In the genomic region with DNA sequence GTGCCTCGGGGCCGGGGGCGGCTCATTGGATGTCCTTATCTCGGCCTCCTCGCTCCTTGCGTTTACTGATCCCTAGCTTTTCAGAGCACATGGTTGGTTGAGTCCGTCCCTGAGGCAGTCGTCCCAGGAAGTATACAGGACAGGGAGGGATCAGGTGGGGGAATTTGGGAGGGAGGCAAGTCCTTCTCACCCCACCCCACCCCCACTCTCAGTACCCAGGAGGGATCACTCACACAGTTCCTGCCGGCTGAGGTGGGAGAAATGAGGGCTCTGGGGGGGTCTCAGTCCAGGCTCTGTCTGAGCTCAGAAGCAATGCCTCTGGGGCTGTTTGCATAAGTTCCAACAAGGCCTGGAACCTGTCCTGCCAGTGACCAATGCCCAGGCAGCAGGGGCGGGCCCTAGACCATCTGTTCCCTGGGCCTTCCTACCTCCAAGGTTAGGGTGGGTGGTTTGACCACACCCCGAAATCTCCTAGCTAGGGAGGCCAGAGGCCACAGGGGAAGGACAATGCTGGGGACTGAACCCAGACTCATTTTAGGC, we compare ENCODE assay signal across 13 mouse cellular contexts. TPM values are rescaled to one million over a fixed set of nuclear protein-coding genes. Genes with fewer than 3 reads are reported as not detected.
DNase-seq lines count a peak whose midpoint lies in the region; ATAC-seq and TF ChIP-seq lines count a peak whose summit lies in the region.
"Had no signal": no experiment of that assay in that cellular context is flagged by ENCODE, and none has a peak within 500 bp of the region (broad histone marks: within the 10 kb centered on the region; RNA-seq: fewer than 3 reads in every experiment).

No protein-coding gene starts in this region.

- no peak overlapping the region for H3K4me3 ChIP-seq in heart, embryonic 12.5 days
- H3K4me3 ChIP-seq in ES-Bruce4 (ENCODE audit: low read depth, low read length) = peak overlapping the region; percentile 2; the same call in 1 of the 2 replicates
- no peak overlapping the region for H3K4me3 ChIP-seq in limb, embryonic 14.5 days (replicated peaks; ENCODE audit: low read length)
- H3K4me3 ChIP-seq in midbrain, postnatal 0 days (ENCODE audit: low read depth, low read length) = no peak overlapping the region
- H3K4me3 ChIP-seq: hindbrain, embryonic 10.5 days; midbrain, embryonic 12.5 days had no signal

- TF ChIP-seq POLR2A in ES-Bruce4 (IDR thresholded peaks at IDR 0.05; ENCODE audit: insufficient read depth, low read length) = no peak
- TF ChIP-seq POLR2A in limb, embryonic 14.5 days (IDR thresholded peaks at IDR 0.05; ENCODE audit: borderline replicate concordance, extremely low read depth, insufficient read depth, insufficient read length) = no peak

- no peak for DNase-seq in heart, adult 18-20 months
- DNase-seq in kidney, adult 18-20 months = peak; percentile 75
- DNase-seq in limb, embryonic 14.5 days (ENCODE audit: low spot score) = no peak
- no peak for DNase-seq in adrenal gland, postnatal 36 days
- DNase-seq in embryo, embryonic 9.5 days (ENCODE audit: extremely low spot score) = no peak
- DNase-seq in midbrain, postnatal 0 days (ENCODE audit: low spot score) = no peak
- DNase-seq: adrenal gland, adult 8-10 months; B cell, adult 2 months; cerebellum, adult 18-20 months had no signal

- no peak overlapping the region for H3K27ac ChIP-seq in heart, embryonic 12.5 days (ENCODE audit: poor library complexity, severe bottlenecking)
- H3K27ac ChIP-seq in ES-Bruce4 (ENCODE audit: insufficient read depth, low read length) = no peak overlapping the region
- H3K27ac ChIP-seq in limb, embryonic 14.5 days (replicated peaks; ENCODE audit: low read depth, low read length) = no peak overlapping the region
- H3K27ac ChIP-seq in midbrain, postnatal 0 days (ENCODE audit: low read depth, low read length) = no peak overlapping the region
- H3K27ac ChIP-seq: hindbrain, embryonic 10.5 days; midbrain, embryonic 12.5 days had no signal

- 0 out of 2 replicates have a peak overlapping the region, but pooled peaks have one; percentile 4 for H3K9ac ChIP-seq in heart, embryonic 12.5 days
- H3K9ac ChIP-seq in ES-Bruce4 (ENCODE audit: low read depth, poor library complexity, severe bottlenecking) = peak overlapping the region; percentile 25; the same call in 1 of the 2 replicates
- no peak overlapping the region for H3K9ac ChIP-seq in limb, embryonic 14.5 days (ENCODE audit: low read depth, low read length, severe bottlenecking)
- no peak overlapping the region for H3K9ac ChIP-seq in midbrain, postnatal 0 days (replicated peaks; ENCODE audit: low read length, poor library complexity, severe bottlenecking)
- H3K9ac ChIP-seq: midbrain, embryonic 12.5 days had no signal

- 0 out of 2 replicates have a peak, but pooled peaks have one; percentile 12 for ATAC-seq in heart, embryonic 12.5 days (ENCODE audit: insufficient number of reproducible peaks, low FRiP score)
- no peak for ATAC-seq in limb, embryonic 14.5 days (ENCODE audit: low FRiP score, low read depth)
- ATAC-seq in midbrain, postnatal 0 days (ENCODE audit: low FRiP score) = no peak

- peaks cover 52% of the 10 kb centered on the region for H3K27me3 ChIP-seq in heart, embryonic 12.5 days (replicated peaks)
- no peaks in the 10 kb centered on the region for H3K27me3 ChIP-seq in ES-Bruce4 (ENCODE audit: control insufficient read depth, insufficient read depth, low read length, poor library complexity, severe bottlenecking)
- peaks cover 46% of the 10 kb centered on the region for H3K27me3 ChIP-seq in limb, embryonic 14.5 days (ENCODE audit: control insufficient read depth, insufficient read depth, low read length)
- peaks cover 13% of the 10 kb centered on the region; the same call in 1 of the 2 replicates for H3K27me3 ChIP-seq in midbrain, postnatal 0 days (ENCODE audit: insufficient read depth, low read length)

- TF ChIP-seq CTCF in ES-Bruce4 (IDR thresholded peaks at IDR 0.05; ENCODE audit: low read depth, low read length) = no peak
- TF ChIP-seq CTCF in midbrain, postnatal 0 days (IDR thresholded peaks at IDR 0.05) = no peak

- WGBS in heart, embryonic 12.5 days = 17% methylated on average over 11 of the region's 11 CpGs
- 17% methylated on average over 11 of the region's 11 CpGs for WGBS in limb, embryonic 14.5 days
- 31% methylated on average over 11 of the region's 11 CpGs for WGBS in midbrain, postnatal 0 days

- peaks cover 5% of the 10 kb centered on the region; the same call in 1 of the 2 replicates for H3K36me3 ChIP-seq in heart, embryonic 12.5 days
- H3K36me3 ChIP-seq in ES-Bruce4 (ENCODE audit: control insufficient read depth, insufficient read depth, low read length, poor library complexity, severe bottlenecking) = no peaks in the 10 kb centered on the region
- H3K36me3 ChIP-seq in limb, embryonic 14.5 days (ENCODE audit: control insufficient read depth, insufficient read depth, low read length) = no peaks in the 10 kb centered on the region
- H3K36me3 ChIP-seq in midbrain, postnatal 0 days (ENCODE audit: insufficient read depth, low read length) = no peaks in the 10 kb centered on the region
- H3K36me3 ChIP-seq: hindbrain, embryonic 10.5 days; midbrain, embryonic 12.5 days had no signal

- peaks cover 34% of the 10 kb centered on the region for H3K4me1 ChIP-seq in heart, embryonic 12.5 days (replicated peaks)
- peaks cover 2% of the 10 kb centered on the region for H3K4me1 ChIP-seq in ES-Bruce4 (ENCODE audit: control insufficient read depth, insufficient read depth, low read length)
- peaks cover 6% of the 10 kb centered on the region for H3K4me1 ChIP-seq in limb, embryonic 14.5 days (ENCODE audit: control insufficient read depth, insufficient read depth, low read length)
- peaks cover 5% of the 10 kb centered on the region; the same call in 1 of the 2 replicates for H3K4me1 ChIP-seq in midbrain, postnatal 0 days (ENCODE audit: insufficient read depth, low read length)

- TF ChIP-seq EP300 in ES-Bruce4 (IDR thresholded peaks at IDR 0.05; ENCODE audit: insufficient read depth, low read depth, low read length) = 0 out of 2 replicates have a peak, but pooled peaks have one; percentile 6

- H3K9me3 ChIP-seq in heart, embryonic 12.5 days (replicated peaks) = peaks cover 6% of the 10 kb centered on the region; the same call in 1 of the 2 replicates
- H3K9me3 ChIP-seq in ES-Bruce4 (replicated peaks; ENCODE audit: control insufficient read depth, insufficient read depth, low read length, poor library complexity, severe bottlenecking) = no peaks in the 10 kb centered on the region
- H3K9me3 ChIP-seq in limb, embryonic 14.5 days (ENCODE audit: control insufficient read depth, low read length) = no peaks in the 10 kb centered on the region
- no peaks in the 10 kb centered on the region for H3K9me3 ChIP-seq in midbrain, postnatal 0 days (ENCODE audit: low read length)

- peak overlapping the region; percentile 42 for H3K4me2 ChIP-seq in heart, embryonic 12.5 days
- peak overlapping the region; percentile 4; the same call in 1 of the 2 replicates for H3K4me2 ChIP-seq in limb, embryonic 14.5 days (replicated peaks; ENCODE audit: low read depth, low read length, severe bottlenecking)
- no peak overlapping the region for H3K4me2 ChIP-seq in midbrain, postnatal 0 days (ENCODE audit: low read depth, low read length, poor library complexity, severe bottlenecking)
- H3K4me2 ChIP-seq: midbrain, embryonic 12.5 days had no signal

RNA-seq across cellular contexts. Expression of a gene that starts 7.4 kb away (rescaled TPM):
- polyA plus RNA-seq in heart, embryonic 12.5 days (2016; fragmentation: Nextera tagmentation; extraction: Ambion mirVana) = 6.7 and 8.9 TPM in 2 replicates
- 10 to 100 TPM; 15.3 to 20.3 TPM for total RNA-seq in heart, adult 18-20 months (2021)
- polyA plus RNA-seq in ES-Bruce4 (2011; ENCODE audit: insufficient read depth, insufficient read length, low read depth, missing spikeins) = 8.5 and 9.8 TPM in 2 replicates
- polyA plus RNA-seq in limb, embryonic 14.5 days (2012; rRNA removed) = 14.1 and 16.7 TPM in 2 replicates
- 8.4 and 9.4 TPM in 2 replicates for polyA plus RNA-seq in limb, embryonic 14.5 days (2014; fragmentation: Nextera tagmentation; extraction: Ambion mirVana)
- 10 to 100 TPM; 10.1 to 16.3 TPM for total RNA-seq in adrenal gland, postnatal 36 days (2021)
- total RNA-seq in midbrain, postnatal 0 days (2014; rRNA removed) = 7.6 and 7.9 TPM in 2 replicates
- 4.9 and 6.2 TPM in 2 replicates for polyA plus RNA-seq in midbrain, postnatal 0 days (2015; fragmentation: Nextera tagmentation; extraction: Ambion mirVana)

RNA-seq across cellular contexts. Expression of a gene that starts 56.4 kb away (rescaled TPM):
- 7.4 and 7.5 TPM in 2 replicates for polyA plus RNA-seq in heart, embryonic 12.5 days (2016; fragmentation: Nextera tagmentation; extraction: Ambion mirVana)
- total RNA-seq in heart, adult 18-20 months (2021) = 10 to 100 TPM; 10.8 to 12.8 TPM
- 20.8 and 22.0 TPM in 2 replicates for polyA plus RNA-seq in ES-Bruce4 (2011; ENCODE audit: insufficient read depth, insufficient read length, low read depth, missing spikeins)
- 11.8 and 13.9 TPM in 2 replicates for polyA plus RNA-seq in limb, embryonic 14.5 days (2012; rRNA removed)
- 9.6 and 10.7 TPM in 2 replicates for polyA plus RNA-seq in limb, embryonic 14.5 days (2014; fragmentation: Nextera tagmentation; extraction: Ambion mirVana)
- 10 to 100 TPM; 20.1 to 21.5 TPM for total RNA-seq in adrenal gland, postnatal 36 days (2021)
- 7.8 and 9.2 TPM in 2 replicates for total RNA-seq in midbrain, postnatal 0 days (2014; rRNA removed)
- polyA plus RNA-seq in midbrain, postnatal 0 days (2015; fragmentation: Nextera tagmentation; extraction: Ambion mirVana) = 5.8 and 6.0 TPM in 2 replicates

Comparison
In these comparisons a context has a peak if more than half of its experiments do, and no peak if none do; other contexts are left out.
1. H3K9ac ChIP-seq: peak in heart, embryonic 12.5 days (single experiment) and ES-Bruce4 (single experiment); none in limb, embryonic 14.5 days (single experiment) and midbrain, postnatal 0 days (single experiment).